Mouse (Mus musculus): Measurements from ENCODE around the gene Dspp. TPM values are rescaled to one million over a fixed set of nuclear protein-coding genes. Genes with fewer than 3 reads are reported as not detected.
A peak's percentile ranks its signal among the peaks of the same experiment; 100 is the strongest.

Dspp gene
- total RNA-seq, 2 experiments from 2014 or later = not detected

GRCm38 (mm10) chr5:104195086-104195485 lies 24.6 kb downstream of the Dspp start:
- peak; percentile 7 to 23 for DNase-seq (ENCODE audit: low spot score in 2 of 2)

- no peak for DNase-seq (ENCODE audit: low spot score in 2 of 2)
Measured at GRCm38 (mm10) chr5:104201153-104201950, 30.8 kb downstream of the Dspp start.

- no peak for DNase-seq (ENCODE audit: low spot score in 2 of 2)
Measured at GRCm38 (mm10) chr5:104202351-104202750, 31.8 kb downstream of the Dspp start, which contains the start of gene Dmp1. Gene Dmp1, plus strand, starts transcription at chr5:104202613.

DNA sequence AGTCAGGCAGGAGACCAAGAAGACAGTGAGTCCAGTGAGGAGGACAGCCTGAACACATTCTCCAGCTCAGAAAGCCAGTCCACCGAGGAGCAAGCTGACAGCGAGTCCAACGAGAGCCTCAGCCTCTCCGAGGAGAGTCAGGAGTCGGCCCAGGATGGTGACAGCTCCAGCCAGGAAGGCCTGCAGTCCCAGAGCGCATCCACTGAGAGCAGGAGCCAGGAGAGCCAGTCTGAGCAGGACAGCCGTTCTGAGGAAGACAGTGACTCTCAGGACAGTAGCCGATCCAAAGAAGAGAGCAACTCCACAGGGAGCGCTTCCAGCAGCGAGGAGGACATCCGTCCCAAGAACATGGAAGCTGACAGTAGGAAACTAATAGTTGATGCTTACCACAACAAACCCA lies 42.0 kb downstream of the Dspp start:
- DNase-seq (ENCODE audit: low spot score in 2 of 2) = no peak

GRCm38 (mm10) chr5:104218926-104219325 lies 48.4 kb downstream of the Dspp start:
- peak; percentile 27 to 47 for DNase-seq (ENCODE audit: low spot score in 2 of 2)

DNA sequence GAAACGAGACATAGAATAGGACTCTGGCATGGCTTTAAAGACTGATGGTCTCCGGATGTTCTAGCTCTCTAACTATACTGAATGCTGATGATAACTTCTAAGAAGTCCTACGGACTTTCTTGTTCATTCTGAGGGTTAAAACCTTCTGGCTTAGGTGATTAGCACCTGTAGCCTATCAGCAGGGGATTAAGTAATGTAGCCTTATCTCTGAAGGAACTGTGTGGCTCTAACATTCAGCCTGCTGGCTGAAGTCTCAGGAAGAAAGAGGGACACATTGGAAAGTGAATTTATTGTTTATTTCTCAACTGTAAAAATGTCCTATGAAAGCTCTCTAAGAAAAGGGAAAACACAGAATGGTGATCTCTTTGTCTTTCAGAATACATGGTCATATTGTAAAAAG lies 53.8 kb downstream of the Dspp start:
- no peak for DNase-seq (ENCODE audit: low spot score in 2 of 2)

DNA sequence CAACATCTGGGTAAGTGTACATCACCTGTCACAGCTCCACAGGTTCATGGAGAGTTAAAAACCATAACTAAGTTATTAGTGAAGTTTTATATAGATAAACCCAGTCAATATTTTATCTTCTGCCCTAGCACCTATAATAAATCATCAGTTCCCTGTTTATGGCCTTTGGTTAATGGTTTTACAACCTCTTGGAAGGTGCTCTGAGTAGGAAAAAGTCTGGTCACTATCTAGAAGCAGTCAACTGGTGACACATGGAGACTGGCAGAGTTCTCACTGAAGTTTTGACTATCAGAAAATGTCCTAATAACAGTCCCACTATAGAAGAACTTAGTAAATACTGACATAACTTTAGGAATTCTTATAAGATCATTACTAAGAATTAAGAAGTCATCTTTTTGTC lies 54.2 kb downstream of the Dspp start:
- no peak for DNase-seq (ENCODE audit: low spot score in 2 of 2)

DNA sequence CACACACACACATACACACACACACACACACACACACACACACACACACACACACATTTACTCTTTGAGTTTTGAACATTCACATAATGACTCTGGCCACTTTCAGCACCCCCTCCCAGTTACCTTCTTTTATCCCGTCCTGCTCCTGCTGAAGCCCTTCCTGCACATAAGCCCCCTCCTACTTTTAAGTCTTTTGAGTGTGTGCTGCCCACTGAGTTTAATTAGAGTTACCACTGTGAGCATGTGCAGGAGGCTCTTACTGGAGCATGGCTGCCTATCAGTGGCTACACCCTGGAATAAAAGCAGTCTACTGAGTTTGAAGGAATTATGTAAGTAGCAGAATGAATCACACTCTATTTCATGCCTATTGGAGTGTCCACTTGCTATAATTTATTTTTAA lies 58.0 kb downstream of the Dspp start:
- DNase-seq (ENCODE audit: low spot score in 2 of 2) = no peak

Other genes with a start within 250 kb of the Dspp start
- not detected for gene Hsd17b13, start 193.3 kb upstream of the Dspp start, total RNA-seq (2021)
- 10 to 100 TPM; 33.5 to 34.2 TPM for gene Hsd17b11, start 148.8 kb upstream of the Dspp start, total RNA-seq (2021)
- 10 to 100 TPM; 68.2 to 69.0 TPM for gene Nudt9, start 124.4 kb upstream of the Dspp start, total RNA-seq (2021)
- gene Gm17660, start 93.1 kb upstream of the Dspp start, total RNA-seq (2021) = not detected
- gene Sparcl1, start 57.0 kb upstream of the Dspp start, total RNA-seq (2021) = 1,000 to 10,000 TPM; 1,050 to 1,141 TPM
- 1 to 10 TPM in 1 of 2 experiments, under 1 TPM in 1; 0.55 to 1.4 TPM for gene Dmp1, start 31.9 kb downstream of the Dspp start, total RNA-seq (2021)
- gene Ibsp, start 128.5 kb downstream of the Dspp start, total RNA-seq (2021) = under 1 TPM; 0.58 to 0.73 TPM
- not detected for gene Mepe, start 154.6 kb downstream of the Dspp start, total RNA-seq (2021)

Data from layer of hippocampus, postnatal 10 days (tissue).